In genomic region chr8:122557248-122558038, GRCm38 (mm10) we compare ENCODE assay signal across 10 mouse cellular contexts. TPM values are rescaled to one million over a fixed set of nuclear protein-coding genes. Genes with fewer than 3 reads are reported as not detected.
DNase-seq lines count a peak whose midpoint lies in the region; ATAC-seq and TF ChIP-seq lines count a peak whose summit lies in the region.
"Had no signal": no experiment of that assay in that cellular context is flagged by ENCODE, and none has a peak within 500 bp of the region (broad histone marks: within the 10 kb centered on the region; RNA-seq: fewer than 3 reads in every experiment).

No protein-coding gene starts in this region.

- WGBS in heart, embryonic 10.5 days, result 35% methylated on average over 10 of the region's 10 CpGs
- 16% methylated on average over 10 of the region's 10 CpGs for WGBS in liver, embryonic 13.5 days (ENCODE audit: insufficient replicate concordance)
- WGBS in hindbrain, postnatal 0 days, result 48% methylated on average over 10 of the region's 10 CpGs

- no peaks in the 10 kb centered on the region for H3K27me3 ChIP-seq in heart, embryonic 10.5 days (ENCODE audit: insufficient read depth, poor library complexity, severe bottlenecking)
- no peaks in the 10 kb centered on the region for H3K27me3 ChIP-seq in liver, embryonic 13.5 days
- no peaks in the 10 kb centered on the region for H3K27me3 ChIP-seq in hindbrain, postnatal 0 days (ENCODE audit: insufficient read depth, low read length)
- H3K27me3 ChIP-seq: forebrain, embryonic 12.5 days had no signal

- intact Hi-C loops in heart, postnatal 14 days (cut with DNase I), result no loop called here

- H3K4me3 ChIP-seq in heart, embryonic 10.5 days, result no peak overlapping the region
- H3K4me3 ChIP-seq in brown adipose tissue, adult 24 weeks (ENCODE audit: insufficient read depth, low read depth, low read length), result no peak overlapping the region
- peak overlapping the region; percentile 43 for H3K4me3 ChIP-seq in liver, embryonic 13.5 days (replicated peaks)
- no peak overlapping the region for H3K4me3 ChIP-seq in hindbrain, postnatal 0 days (ENCODE audit: low read length)
- H3K4me3 ChIP-seq: forebrain, embryonic 12.5 days had no signal

- 0 out of 2 replicates have a peak, but pooled peaks have one; percentile 3 for ATAC-seq in liver, embryonic 13.5 days (ENCODE audit: low read depth)
- ATAC-seq in hindbrain, postnatal 0 days, result no peak

- H3K9me3 ChIP-seq in heart, embryonic 10.5 days, result no peaks in the 10 kb centered on the region
- no peaks in the 10 kb centered on the region for H3K9me3 ChIP-seq in liver, embryonic 13.5 days (replicated peaks)
- no peaks in the 10 kb centered on the region for H3K9me3 ChIP-seq in hindbrain, postnatal 0 days (ENCODE audit: low read length)
- H3K9me3 ChIP-seq: forebrain, embryonic 12.5 days had no signal

- H3K27ac ChIP-seq in heart, embryonic 10.5 days, result peak overlapping the region; percentile 87
- peak overlapping the region; percentile 93 for H3K27ac ChIP-seq in brown adipose tissue, adult 24 weeks (replicated peaks; ENCODE audit: low read depth, low read length)
- peak overlapping the region; percentile 81 for H3K27ac ChIP-seq in liver, embryonic 13.5 days
- H3K27ac ChIP-seq in hindbrain, postnatal 0 days, result no peak overlapping the region

- peak overlapping the region; percentile 72 for H3K9ac ChIP-seq in liver, embryonic 13.5 days
- no peak overlapping the region for H3K9ac ChIP-seq in hindbrain, postnatal 0 days (replicated peaks; ENCODE audit: low read length)
- H3K9ac ChIP-seq: forebrain, embryonic 12.5 days had no signal

- peaks cover 34% of the 10 kb centered on the region for H3K4me1 ChIP-seq in heart, embryonic 10.5 days
- H3K4me1 ChIP-seq in brown adipose tissue, adult 24 weeks (ENCODE audit: control insufficient read depth, insufficient read depth, insufficient read length, low read length), result peaks cover 13% of the 10 kb centered on the region
- peaks cover 61% of the 10 kb centered on the region for H3K4me1 ChIP-seq in liver, embryonic 13.5 days (replicated peaks)
- no peaks in the 10 kb centered on the region for H3K4me1 ChIP-seq in hindbrain, postnatal 0 days (ENCODE audit: insufficient read depth, low read length)

- H3K36me3 ChIP-seq in heart, embryonic 10.5 days, result no peaks in the 10 kb centered on the region
- no peaks in the 10 kb centered on the region for H3K36me3 ChIP-seq in liver, embryonic 13.5 days
- H3K36me3 ChIP-seq in hindbrain, postnatal 0 days (ENCODE audit: insufficient read depth, low read length), result no peaks in the 10 kb centered on the region
- H3K36me3 ChIP-seq: forebrain, embryonic 12.5 days had no signal

- no peak for TF ChIP-seq CTCF in hindbrain, postnatal 0 days (IDR thresholded peaks at IDR 0.05; ENCODE audit: low read depth)

- H3K4me2 ChIP-seq in liver, embryonic 13.5 days, result peak overlapping the region; percentile 66
- no peak overlapping the region for H3K4me2 ChIP-seq in hindbrain, postnatal 0 days (ENCODE audit: low read depth, low read length)
- H3K4me2 ChIP-seq: forebrain, embryonic 12.5 days had no signal

- DNase-seq in heart, embryonic 10.5 days (ENCODE audit: low spot score), result no peak
- no peak for DNase-seq in heart, postnatal 14 days
- peak; percentile 73 for DNase-seq in 416B (ENCODE audit: low read depth)
- no peak for DNase-seq in liver, embryonic 13.5 days
- no peak for DNase-seq in adrenal gland, postnatal 14 days
- no peak for DNase-seq in hindbrain, postnatal 0 days (ENCODE audit: low spot score)
- DNase-seq in kidney, adult 11 months, result no peak
- DNase-seq: retina, postnatal 1 day had no signal

RNA-seq across cellular contexts. Expression of gene Piezo1, which starts 6.3 kb away (rescaled TPM):
- 23.7 and 29.3 TPM in 2 replicates for polyA plus RNA-seq in heart, embryonic 10.5 days (2016; fragmentation: Nextera tagmentation; extraction: Ambion mirVana)
- total RNA-seq in heart, postnatal 14 days (2021), result 10 to 100 TPM; 27.2 to 30.2 TPM
- 14.7 and 20.4 TPM in 2 replicates for polyA plus RNA-seq in brown adipose tissue, adult 24 weeks (2012; ENCODE audit: insufficient read depth, insufficient read length, missing spikeins)
- 13.9 and 14.2 TPM in 2 replicates for polyA plus RNA-seq in liver, embryonic 13.5 days (2015; fragmentation: Nextera tagmentation; extraction: Ambion mirVana)
- 23.2 and 29.9 TPM in 2 replicates for total RNA-seq in adrenal gland, postnatal 14 days (2021)
- 10.0 and 17.5 TPM in 2 replicates for total RNA-seq in hindbrain, postnatal 0 days (2014; rRNA removed)
- polyA plus RNA-seq in hindbrain, postnatal 0 days (2015; fragmentation: Nextera tagmentation; extraction: Ambion mirVana), result 1.2 and 1.3 TPM in 2 replicates

RNA-seq across cellular contexts. Expression of gene Cdt1, which starts 10.4 kb away (rescaled TPM):
- polyA plus RNA-seq in heart, embryonic 10.5 days (2016; fragmentation: Nextera tagmentation; extraction: Ambion mirVana), result 47.6 TPM in 2 replicates
- 1 to 10 TPM; 3.6 to 4.6 TPM for total RNA-seq in heart, postnatal 14 days (2021)
- 0.48 and 0.58 TPM in 2 replicates for polyA plus RNA-seq in brown adipose tissue, adult 24 weeks (2012; ENCODE audit: insufficient read depth, insufficient read length, missing spikeins)
- polyA plus RNA-seq in liver, embryonic 13.5 days (2015; fragmentation: Nextera tagmentation; extraction: Ambion mirVana), result 60.6 and 64.3 TPM in 2 replicates
- total RNA-seq in adrenal gland, postnatal 14 days (2021), result 15.5 and 15.8 TPM in 2 replicates
- total RNA-seq in hindbrain, postnatal 0 days (2014; rRNA removed), result 24.9 and 26.3 TPM in 2 replicates
- 10.7 and 11.7 TPM in 2 replicates for polyA plus RNA-seq in hindbrain, postnatal 0 days (2015; fragmentation: Nextera tagmentation; extraction: Ambion mirVana)

RNA-seq across cellular contexts. Expression of gene Aprt, which starts 19.3 kb away (rescaled TPM):
- 318 and 361 TPM in 2 replicates for polyA plus RNA-seq in heart, embryonic 10.5 days (2016; fragmentation: Nextera tagmentation; extraction: Ambion mirVana)
- total RNA-seq in heart, postnatal 14 days (2021), result 10 to 100 TPM; 32.7 to 34.5 TPM
- 17.3 and 19.4 TPM in 2 replicates for polyA plus RNA-seq in brown adipose tissue, adult 24 weeks (2012; ENCODE audit: insufficient read depth, insufficient read length, missing spikeins)
- polyA plus RNA-seq in liver, embryonic 13.5 days (2015; fragmentation: Nextera tagmentation; extraction: Ambion mirVana), result 198 and 218 TPM in 2 replicates
- total RNA-seq in adrenal gland, postnatal 14 days (2021), result 71.3 and 74.9 TPM in 2 replicates
- 113 and 123 TPM in 2 replicates for total RNA-seq in hindbrain, postnatal 0 days (2014; rRNA removed)
- polyA plus RNA-seq in hindbrain, postnatal 0 days (2015; fragmentation: Nextera tagmentation; extraction: Ambion mirVana), result 183 and 189 TPM in 2 replicates

RNA-seq across cellular contexts. Expression of gene Galns, which starts 53.8 kb away (rescaled TPM):
- polyA plus RNA-seq in heart, embryonic 10.5 days (2016; fragmentation: Nextera tagmentation; extraction: Ambion mirVana), result 8.1 and 11.9 TPM in 2 replicates
- total RNA-seq in heart, postnatal 14 days (2021), result 1 to 10 TPM; 3.5 to 4.1 TPM
- 1.9 and 2.7 TPM in 2 replicates for polyA plus RNA-seq in brown adipose tissue, adult 24 weeks (2012; ENCODE audit: insufficient read depth, insufficient read length, missing spikeins)
- polyA plus RNA-seq in liver, embryonic 13.5 days (2015; fragmentation: Nextera tagmentation; extraction: Ambion mirVana), result 4.0 and 4.4 TPM in 2 replicates
- total RNA-seq in adrenal gland, postnatal 14 days (2021), result 5.4 and 7.5 TPM in 2 replicates
- 12.0 and 14.2 TPM in 2 replicates for total RNA-seq in hindbrain, postnatal 0 days (2014; rRNA removed)
- 9.1 and 10.0 TPM in 2 replicates for polyA plus RNA-seq in hindbrain, postnatal 0 days (2015; fragmentation: Nextera tagmentation; extraction: Ambion mirVana)

RNA-seq across cellular contexts. Expression of gene Trappc2l, which starts 54.0 kb away (rescaled TPM):
- polyA plus RNA-seq in heart, embryonic 10.5 days (2016; fragmentation: Nextera tagmentation; extraction: Ambion mirVana), result 52.9 and 67.4 TPM in 2 replicates
- total RNA-seq in heart, postnatal 14 days (2021), result 10 to 100 TPM; 45.9 to 57.2 TPM
- 81.0 and 89.0 TPM in 2 replicates for polyA plus RNA-seq in brown adipose tissue, adult 24 weeks (2012; ENCODE audit: insufficient read depth, insufficient read length, missing spikeins)
- 23.2 and 26.7 TPM in 2 replicates for polyA plus RNA-seq in liver, embryonic 13.5 days (2015; fragmentation: Nextera tagmentation; extraction: Ambion mirVana)
- 47.6 and 52.6 TPM in 2 replicates for total RNA-seq in adrenal gland, postnatal 14 days (2021)
- total RNA-seq in hindbrain, postnatal 0 days (2014; rRNA removed), result 7.6 and 11.4 TPM in 2 replicates
- polyA plus RNA-seq in hindbrain, postnatal 0 days (2015; fragmentation: Nextera tagmentation; extraction: Ambion mirVana), result 117 and 130 TPM in 2 replicates
